8 mouse cellular contexts compared by ENCODE assay signal in genomic region chr1:177984206-177984605, GRCm38 (mm10). TPM values are rescaled to one million over a fixed set of nuclear protein-coding genes. Genes with fewer than 3 reads are reported as not detected.
DNase-seq lines count a peak whose midpoint lies in the region; ATAC-seq and TF ChIP-seq lines count a peak whose summit lies in the region.

No protein-coding gene starts in this region.

- no peak for TF ChIP-seq CTCF in small intestine, adult 2 months (IDR thresholded peaks at IDR 0.05; ENCODE audit: extremely low read depth, insufficient read length, insufficient replicate concordance, low read depth, low read length)

- no peak overlapping the region for H3K9ac ChIP-seq in hindbrain, embryonic 15.5 days
- no peak overlapping the region for H3K9ac ChIP-seq in liver, embryonic 15.5 days

- ATAC-seq in cerebellum, adult (ENCODE audit: insufficient number of reproducible peaks, low FRiP score, low TSS enrichment): no peak
- no peak for ATAC-seq in hindbrain, embryonic 15.5 days (ENCODE audit: low FRiP score, low read depth)
- no peak for ATAC-seq in liver, embryonic 15.5 days (ENCODE audit: insufficient read depth)

- DNase-seq in cerebellum, adult 11-12 months: peak; percentile 39
- peak; percentile 24 to 35 for DNase-seq in cerebellum, adult 18-20 months
- DNase-seq in layer of hippocampus, postnatal 10 days (ENCODE audit: low spot score in 2 of 2): no peak
- no peak for DNase-seq in frontal cortex, postnatal 25 days (ENCODE audit: low spot score in 2 of 2)

- peak overlapping the region; percentile 30 for H3K4me3 ChIP-seq in hindbrain, embryonic 15.5 days
- no peak overlapping the region for H3K4me3 ChIP-seq in liver, embryonic 15.5 days (replicated peaks)
- peak overlapping the region; percentile 22; the same call in 1 of the 2 replicates for H3K4me3 ChIP-seq in small intestine, adult 2 months (ENCODE audit: low read depth, low read length)

- no peaks in the 10 kb centered on the region for H3K36me3 ChIP-seq in hindbrain, embryonic 15.5 days
- no peaks in the 10 kb centered on the region for H3K36me3 ChIP-seq in liver, embryonic 15.5 days (replicated peaks)
- no peaks in the 10 kb centered on the region for H3K36me3 ChIP-seq in small intestine, adult 2 months (ENCODE audit: control insufficient read depth, insufficient read depth, low read length)

- 64% methylated on average over 9 of the region's 9 CpGs for WGBS in hindbrain, embryonic 15.5 days
- WGBS in liver, embryonic 15.5 days (ENCODE audit: insufficient replicate concordance): 61% methylated on average over 9 of the region's 9 CpGs
- WGBS in small intestine, adult 2 months: 27% methylated on average over 9 of the region's 9 CpGs

- H3K4me2 ChIP-seq in hindbrain, embryonic 15.5 days: peak overlapping the region; percentile 49
- peak overlapping the region; percentile 47 for H3K4me2 ChIP-seq in liver, embryonic 15.5 days

- no peak overlapping the region for H3K27ac ChIP-seq in hindbrain, embryonic 15.5 days (replicated peaks)
- no peak overlapping the region for H3K27ac ChIP-seq in liver, embryonic 15.5 days (replicated peaks)
- no peak overlapping the region for H3K27ac ChIP-seq in small intestine, adult 2 months (ENCODE audit: insufficient read depth, low read depth, low read length)

- no peak for TF ChIP-seq POLR2A in small intestine, adult 2 months (IDR thresholded peaks at IDR 0.05; ENCODE audit: low read depth, low read length)

- no peaks in the 10 kb centered on the region for H3K27me3 ChIP-seq in hindbrain, embryonic 15.5 days
- no peaks in the 10 kb centered on the region for H3K27me3 ChIP-seq in liver, embryonic 15.5 days
- no peaks in the 10 kb centered on the region for H3K27me3 ChIP-seq in small intestine, adult 2 months (ENCODE audit: control insufficient read depth, insufficient read depth, low read length)

- peaks cover 3% of the 10 kb centered on the region; the same call in 1 of the 2 replicates for H3K4me1 ChIP-seq in hindbrain, embryonic 15.5 days (replicated peaks)
- H3K4me1 ChIP-seq in liver, embryonic 15.5 days (replicated peaks): peaks cover 6% of the 10 kb centered on the region
- H3K4me1 ChIP-seq in small intestine, adult 2 months (ENCODE audit: control insufficient read depth, insufficient read depth, insufficient read length, low read length): peaks cover 3% of the 10 kb centered on the region; the same call in 1 of the 2 replicates

- no peaks in the 10 kb centered on the region for H3K9me3 ChIP-seq in hindbrain, embryonic 15.5 days
- H3K9me3 ChIP-seq in liver, embryonic 15.5 days (replicated peaks): no peaks in the 10 kb centered on the region

RNA-seq across cellular contexts. Expression of gene Catspere2, which starts 1.0 kb away (rescaled TPM):
- 0.37 and 0.57 TPM in 2 replicates for polyA plus RNA-seq in hindbrain, embryonic 15.5 days (2015; fragmentation: Nextera tagmentation; extraction: Ambion mirVana)
- polyA plus RNA-seq in liver, embryonic 15.5 days (2015; fragmentation: Nextera tagmentation; extraction: Ambion mirVana): 0.02 and 0.06 TPM in 2 replicates
- 0.04 and 0.11 TPM in 2 replicates for polyA plus RNA-seq in small intestine, adult 2 months (2012; rRNA removed)
- 1 to 10 TPM; 1.5 to 2.0 TPM for total RNA-seq in layer of hippocampus, postnatal 10 days (2021)

Comparison
In these comparisons a context has a peak if more than half of its experiments do, and no peak if none do; other contexts are left out.
1. DNase-seq: peak in cerebellum, adult 11-12 months (single experiment) and cerebellum, adult 18-20 months (2 of 2); none in layer of hippocampus, postnatal 10 days (0 of 2) and frontal cortex, postnatal 25 days (0 of 2).